Mouse (Mus musculus) small intestine, adult 2 months (tissue): ENCODE measurements around the gene Gna14.

ENCODE experiments used
- CTCF ChIP-seq: fragments of 200-500 bp; IDR thresholded peaks from 2 replicates; pipeline ENCODE4 v1.5.1; 2012; ENCODE audit warnings: low read depth, mild to moderate bottlenecking, control low read depth, inconsistent platforms, low read length, moderate library complexity, mixed read lengths; ENCODE audit not compliant: insufficient replicate concordance, insufficient read length; ENCODE audit errors: extremely low read depth
- POLR2A ChIP-seq: fragments of 200-500 bp; IDR thresholded peaks from 2 replicates; pipeline ENCODE4 v1.6.1; 2012; ENCODE audit warnings: low read depth, mild to moderate bottlenecking, control low read depth, inconsistent platforms, low read length, moderate library complexity

DNA sequence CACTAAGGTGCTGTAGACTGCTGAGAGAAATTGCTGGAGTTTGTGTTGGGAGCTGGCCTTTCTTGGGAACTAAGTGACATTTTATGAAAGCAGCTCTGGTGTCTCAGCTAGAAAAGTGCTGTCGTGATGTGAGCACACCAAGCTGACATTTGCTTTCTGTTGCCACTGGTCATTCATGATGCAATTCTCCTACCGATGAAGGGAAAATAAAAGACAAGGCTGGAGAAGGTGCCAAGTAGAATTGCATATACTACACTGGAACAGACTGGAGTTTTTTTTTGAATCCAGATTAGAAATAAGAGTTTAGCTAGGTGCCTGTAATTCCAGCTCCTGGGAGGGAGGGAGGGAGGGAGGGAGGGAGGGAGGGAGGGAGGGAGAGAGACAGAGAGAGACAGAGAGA lies 98.7 kb downstream of the Gna14 start:
- TF ChIP-seq CTCF = no peak
- TF ChIP-seq POLR2A = no peak
